Mouse (Mus musculus) testis, adult 2 months (tissue): ENCODE results near the gene Npnt.

Experiments used
- CTCF ChIP-seq: fragments of 200-500 bp; IDR thresholded peaks from 2 replicates; pipeline ENCODE4 v1.5.1; 2012; ENCODE audit warnings: low read depth, mild to moderate bottlenecking, inconsistent platforms, low read length, moderate library complexity; ENCODE audit not compliant: control insufficient read depth, insufficient read depth, insufficient replicate concordance
- POLR2A ChIP-seq: fragments of 200-500 bp; IDR thresholded peaks from 2 replicates; pipeline ENCODE4 v1.6.1; 2012; ENCODE audit warnings: low read depth, mild to moderate bottlenecking, inconsistent platforms, low read length, moderate library complexity; ENCODE audit not compliant: control insufficient read depth

DNA sequence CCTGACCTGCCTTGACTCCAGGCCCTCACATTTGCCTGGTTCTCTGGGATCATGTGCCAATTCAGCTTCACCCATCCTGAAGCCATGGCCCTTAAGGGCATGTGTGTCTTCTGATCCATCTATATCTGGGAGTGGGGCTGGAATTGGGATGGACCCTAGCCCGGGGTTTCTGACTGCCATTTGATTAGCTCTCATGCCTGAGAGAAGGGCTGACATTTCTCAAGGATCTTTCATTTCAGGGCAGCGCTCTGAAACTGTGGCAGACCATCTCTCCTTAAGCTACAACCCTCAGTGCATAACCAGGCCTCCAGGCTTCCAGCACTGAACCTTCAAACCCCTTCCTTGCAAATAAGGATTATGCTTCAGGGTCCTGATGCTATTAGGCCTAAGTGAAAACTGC is 99.7 kb downstream of the Npnt start:
- TF ChIP-seq POLR2A = no peak
- TF ChIP-seq CTCF = no peak
